Mouse (Mus musculus) gastrocnemius, postnatal 4 days (tissue): ENCODE data around the gene Ttc39a. TPM values are rescaled to one million over a fixed set of nuclear protein-coding genes. Genes with fewer than 3 reads are reported as not detected.
"Not testable (repeated sequence)": the region's sequence is repeated elsewhere in the genome, so short reads cannot be mapped to it uniquely, and the experiment has no call there.

Experiments
- DNase-seq, 2 experiments: peaks; one replicate each; pipeline ENCODE4 v3.0.0; 2021 to 2022; ENCODE audit warnings: low spot score in 2 of 2, mixed read lengths in 2 of 2
- long read RNA-seq, 2 experiments: library from polyadenylated mRNA; stranded (forward); transcript quantifications; one replicate each; pipeline ENCODE4 v2.0.0; 2021
- total RNA-seq, 2 experiments: library from RNA; stranded (reverse); gene quantifications; 2 replicates each; pipeline ENCODE4 v1.2.3; 2021

Gene Ttc39a
- total RNA-seq, result 1 to 10 TPM in 1 of 2 experiments, under 1 TPM in 1; 0.83 to 1.2 TPM
- long read RNA-seq, experiment 1, partial matches to known transcripts, result 0 of 2 reads
- long read RNA-seq, experiment 1, other reads (novel, unspliced or antisense), result 2 of 2 reads
- long read RNA-seq, experiment 2, partial matches to known transcripts, result 0 of 3 reads
- long read RNA-seq, experiment 2, other reads (novel, unspliced or antisense), result 3 of 3 reads

GRCm38 (mm10) chr4:109406486-109407175 lies at the start of gene Ttc39a:
Gene Ttc39a (plus strand): TSS chr4:109406623.
- DNase-seq, result peak in 1 of 2 experiments; percentile 47

GRCm38 (mm10) chr4:109378107-109378506 lies 28.3 kb upstream of the Ttc39a start:
- no peak for DNase-seq

- no peak for DNase-seq
These were observed 24.0 kb upstream of the Ttc39a start for GRCm38 (mm10) chr4:109382457-109382856.

- no peak for DNase-seq
These were observed 20.8 kb upstream of the Ttc39a start for GRCm38 (mm10) chr4:109385599-109385998.

DNA sequence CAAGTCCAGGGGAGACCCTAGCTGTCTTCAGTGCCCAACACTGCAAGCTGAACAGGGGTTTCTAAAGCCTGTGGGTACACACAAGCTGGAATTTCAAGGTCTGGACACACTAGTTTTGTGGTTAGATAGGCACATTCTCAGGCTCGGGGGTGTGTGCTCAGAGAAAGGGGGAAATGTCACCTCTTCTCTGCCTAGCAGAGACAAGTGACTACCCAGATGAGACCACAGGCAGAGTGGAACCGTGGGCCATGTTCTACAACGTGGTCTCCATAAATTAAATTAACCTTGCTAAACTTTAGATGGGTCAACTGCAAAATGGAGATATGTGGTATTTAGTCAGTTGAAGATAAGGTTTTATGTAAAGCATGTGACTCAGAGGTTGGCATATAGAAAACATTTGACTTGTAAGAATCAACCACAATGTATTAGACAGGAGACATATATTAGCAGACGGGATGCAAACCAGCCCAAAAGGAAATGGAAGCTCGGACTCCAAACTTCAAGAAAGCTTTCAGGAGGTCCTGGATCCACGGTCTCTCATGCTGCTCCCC lies 13.1 kb upstream of the Ttc39a start:
- DNase-seq, result no peak

GRCm38 (mm10) chr4:109393902-109394301 lies 12.5 kb upstream of the Ttc39a start:
- DNase-seq, result no peak

- no peak for DNase-seq
These were observed 11.9 kb upstream of the Ttc39a start for GRCm38 (mm10) chr4:109394314-109395074.

DNA sequence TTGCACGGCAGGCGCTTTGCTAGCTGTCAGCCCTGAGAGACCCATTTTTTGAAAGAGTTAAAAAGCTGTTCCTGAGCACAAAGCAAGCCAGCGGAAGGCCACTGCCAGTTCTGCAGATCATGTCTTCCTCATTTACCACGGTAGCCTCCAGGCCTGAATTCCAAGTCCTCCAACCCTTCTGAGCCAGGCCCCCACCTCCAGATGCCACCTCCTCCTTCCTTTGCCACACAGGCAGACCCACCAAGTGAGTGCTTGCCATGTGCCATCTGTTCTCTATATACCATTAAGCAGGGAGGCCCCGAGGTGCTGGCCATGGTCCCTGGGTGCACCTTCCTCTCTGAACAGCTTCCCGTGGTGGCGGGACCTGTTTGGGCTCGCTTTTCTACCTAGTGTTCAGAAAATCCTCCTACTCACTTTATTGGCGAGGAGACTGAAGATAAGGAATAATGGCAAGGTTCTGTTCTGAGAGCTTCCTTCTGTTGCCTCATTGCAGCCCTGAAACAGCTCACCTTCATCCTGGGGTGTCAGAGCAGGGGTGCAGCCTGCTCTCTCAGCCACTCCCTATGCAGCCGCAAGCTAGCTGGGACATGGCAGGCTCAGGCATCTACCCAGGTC lies 6.0 kb upstream of the Ttc39a start:
- no peak for DNase-seq

- no peak for DNase-seq
These were observed 5.2 kb upstream of the Ttc39a start for GRCm38 (mm10) chr4:109401176-109401689.

DNA sequence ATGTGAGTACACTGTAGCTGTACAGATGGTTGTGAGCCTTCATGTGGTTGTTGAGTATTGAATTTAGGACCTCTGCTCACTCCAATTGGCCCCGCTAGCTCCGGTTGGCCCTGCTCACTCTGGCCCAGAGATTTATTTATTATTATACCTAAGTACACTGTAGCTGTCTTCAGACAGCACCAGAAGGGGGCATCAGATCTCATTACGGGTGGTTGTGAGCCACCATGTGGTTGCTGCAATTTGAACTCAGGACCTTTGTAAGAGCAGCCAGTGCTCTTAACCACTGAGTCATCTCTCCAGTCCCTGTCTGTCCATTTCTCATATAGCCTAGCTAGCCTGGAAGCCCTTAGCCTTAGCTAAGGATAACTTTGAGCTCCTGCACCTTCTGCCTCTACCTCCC lies 1.5 kb upstream of the Ttc39a start:
- DNase-seq, result not testable (repeated sequence)

DNA sequence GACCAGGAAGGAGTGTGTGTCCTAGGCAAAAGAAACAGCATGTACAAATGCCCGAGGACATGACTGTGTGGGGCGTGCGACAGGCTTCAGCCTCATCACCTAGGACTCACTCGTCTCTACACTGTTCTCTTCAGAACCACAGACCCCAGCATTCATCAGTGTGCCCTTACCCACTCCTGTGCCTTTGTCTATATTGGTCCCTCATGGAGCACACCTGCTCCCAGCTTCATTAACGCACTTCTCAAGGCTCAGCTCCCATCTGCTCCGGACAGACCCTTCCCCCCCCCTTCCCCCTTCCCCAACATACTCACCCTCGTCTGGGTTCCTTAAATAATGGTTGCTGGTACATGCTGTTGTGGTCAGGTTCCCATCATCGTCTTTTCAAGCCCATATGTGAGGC lies 1.0 kb upstream of the Ttc39a start:
- DNase-seq, result no peak

DNA sequence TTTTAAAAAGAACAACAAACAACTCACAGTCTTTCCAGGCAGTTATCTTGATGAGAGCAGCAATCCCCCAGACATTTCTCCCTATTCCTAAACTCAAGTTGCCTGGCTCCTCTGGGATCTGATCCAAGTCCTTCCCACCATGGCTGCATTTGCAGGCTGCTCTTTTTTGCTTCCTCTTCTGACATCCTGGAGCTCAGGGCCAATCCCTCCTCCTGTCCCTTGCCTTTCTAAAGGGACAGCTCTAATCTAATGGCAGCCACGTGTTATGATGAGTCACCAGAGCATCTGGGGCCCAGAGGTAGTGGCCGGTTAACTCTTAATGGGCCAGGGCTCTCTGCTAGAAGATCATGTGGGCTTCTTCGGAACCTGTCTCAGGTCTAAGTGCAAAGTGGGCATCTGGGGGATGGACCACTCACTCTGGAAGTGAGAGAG lies 353 bp upstream of the Ttc39a start:
- peak in 1 of 2 experiments; percentile 67 for DNase-seq

- no peak for DNase-seq
These were observed 725 bp downstream of the Ttc39a start for GRCm38 (mm10) chr4:109407176-109407520.

- DNase-seq, result no peak
These were observed 1.5 kb downstream of the Ttc39a start for GRCm38 (mm10) chr4:109407701-109408485.

DNA sequence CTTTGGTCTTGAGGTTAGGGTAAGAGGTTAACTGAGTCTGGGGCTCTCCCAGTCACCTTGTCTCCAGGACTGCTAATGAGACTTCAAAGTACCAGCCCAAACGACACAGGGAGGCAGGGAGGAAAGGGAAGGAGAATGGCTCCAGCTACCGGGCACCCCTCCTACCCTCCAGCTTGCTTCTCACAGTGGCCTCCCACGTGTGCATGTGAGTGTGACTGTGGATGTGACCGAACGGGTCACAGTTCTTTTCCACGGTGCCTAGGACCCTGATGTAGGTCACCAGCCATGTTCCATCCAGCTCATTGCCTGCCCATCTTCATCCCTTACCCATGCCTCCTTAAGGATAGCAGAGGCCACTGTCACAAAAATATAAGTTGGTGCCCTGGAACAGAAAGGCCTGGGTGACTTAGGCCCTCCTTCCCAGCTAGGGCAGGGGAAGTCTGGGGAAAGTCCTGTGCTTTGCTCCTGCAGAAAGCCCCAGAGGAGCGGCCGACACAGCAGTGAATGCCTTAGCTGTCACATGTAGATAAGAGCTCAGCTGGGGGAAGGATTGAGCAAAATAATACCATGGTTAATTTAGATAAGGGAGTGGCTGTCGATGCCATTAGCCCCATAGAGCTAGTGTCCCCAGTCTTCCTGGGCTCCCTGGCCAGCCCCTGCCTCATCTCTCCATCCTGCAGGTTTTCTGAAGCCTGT lies 4.4 kb downstream of the Ttc39a start:
- no peak for DNase-seq

GRCm38 (mm10) chr4:109411377-109411967 lies 5.0 kb downstream of the Ttc39a start:
- DNase-seq, result no peak

DNA sequence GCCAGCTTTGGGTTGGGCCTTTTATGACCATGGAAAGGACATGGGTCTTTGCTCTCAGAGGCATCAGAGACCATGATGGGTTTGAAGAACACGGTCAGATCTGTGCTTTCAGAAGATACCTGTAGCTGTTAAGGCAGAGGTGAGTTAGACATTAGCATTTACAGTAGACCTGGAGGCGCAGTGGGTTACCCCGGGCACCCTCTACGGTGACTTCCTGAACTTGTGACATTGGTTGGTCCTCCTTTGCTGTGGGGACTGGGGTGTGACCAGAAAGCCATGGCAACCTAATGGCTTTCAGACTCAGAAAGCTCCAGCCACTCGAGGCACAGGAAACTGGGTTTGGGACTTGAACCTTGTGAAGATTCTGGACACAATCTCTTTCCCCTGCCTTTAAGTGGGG lies 5.8 kb downstream of the Ttc39a start:
- DNase-seq, result no peak

DNA sequence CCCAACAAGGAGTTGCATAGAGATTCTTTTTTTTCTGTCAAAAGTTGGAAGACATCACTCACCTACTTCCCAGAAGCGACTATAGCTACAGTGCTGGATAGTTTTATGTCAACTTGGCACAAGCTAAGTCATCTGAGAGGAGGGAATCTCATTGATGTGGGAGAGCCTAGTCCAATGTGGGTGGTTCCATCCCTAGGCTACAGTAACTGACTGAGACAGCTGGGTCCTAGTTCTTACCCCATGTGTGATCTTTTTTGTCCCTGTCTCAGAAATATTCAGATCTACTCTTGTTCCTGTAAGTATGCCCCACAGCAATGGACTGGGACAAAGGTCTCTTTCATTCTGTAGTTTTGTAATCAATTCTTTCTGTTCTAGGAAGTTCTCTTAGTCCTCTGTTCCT lies 11.6 kb downstream of the Ttc39a start:
- DNase-seq, result no peak

GRCm38 (mm10) chr4:109419017-109419416 lies 12.6 kb downstream of the Ttc39a start:
- DNase-seq, result no peak
